Mouse (Mus musculus): ENCODE data around the gene Tbc1d30.
A peak's percentile ranks its signal among the peaks of the same experiment; 100 is the strongest.

GRCm38 (mm10) chr10:121256115-121256825 lies 94.8 kb downstream of the Tbc1d30 start:
- TF ChIP-seq CTCF (IDR thresholded peaks at IDR 0.05; ENCODE audit: low read depth, low read length) (peak; percentile 90), POLR2A (IDR thresholded peaks at IDR 0.05; ENCODE audit: borderline replicate concordance, low read depth, low read length) (no peak)
